Mouse (Mus musculus) megakaryocyte, embryonic 14.5 days (primary cell): ENCODE data around the gene Cdc42bpa.

Source experiments
- FLI1 ChIP-seq: IDR thresholded peaks from 2 replicates; pipeline ENCODE4 v1.6.1; 2012; ENCODE audit warnings: low read length, inconsistent platforms, mixed read lengths
- GATA1 ChIP-seq: IDR thresholded peaks from 3 replicates; pipeline ENCODE4 v1.6.1; 2012; ENCODE audit warnings: mixed read lengths, low read length, inconsistent platforms, borderline replicate concordance

DNA sequence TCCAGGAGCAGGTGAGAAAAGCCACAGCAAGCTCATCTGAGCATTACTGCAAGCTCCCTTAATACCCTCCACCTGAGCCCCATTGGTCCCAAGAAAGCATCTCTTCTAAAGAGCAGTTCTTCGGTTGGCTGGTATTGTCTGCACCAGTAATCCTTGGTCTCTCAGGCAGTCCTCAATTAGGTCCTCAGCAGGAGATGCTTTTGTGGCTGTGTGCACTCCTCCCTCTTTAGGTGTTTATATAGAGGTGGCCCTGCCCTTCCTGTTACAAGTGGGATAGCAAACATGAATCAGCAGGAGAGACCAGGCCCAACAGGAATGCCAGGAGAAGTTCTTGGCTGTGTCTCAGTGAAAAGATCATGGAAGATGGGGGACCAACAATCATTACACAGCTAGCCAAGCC, 23.9 kb downstream of the Cdc42bpa start:
- TF ChIP-seq GATA1 (no peak), FLI1 (no peak)
